Mouse (Mus musculus) retina, adult 2 months (tissue): ENCODE results near the gene Ncoa5.

Source experiments
- DNase-seq: peaks from one replicate; pipeline ENCODE4 v3.0.0-alpha.2; 2012; ENCODE audit warnings: low read depth, low spot score

Gene Ncoa5

GRCm38 (mm10) chr2:164995976-164996375, 38.7 kb downstream of the Ncoa5 start:
- no peak for DNase-seq

- no peak for DNase-seq
Observed at GRCm38 (mm10) chr2:164994659-164995428, 39.8 kb downstream of the Ncoa5 start.

- no peak for DNase-seq
Observed at GRCm38 (mm10) chr2:164994156-164994555, 40.5 kb downstream of the Ncoa5 start.

- no peak for DNase-seq
Observed at GRCm38 (mm10) chr2:164991808-164992207, 42.9 kb downstream of the Ncoa5 start.

- no peak for DNase-seq
Observed at GRCm38 (mm10) chr2:164991111-164991510, 43.6 kb downstream of the Ncoa5 start.

GRCm38 (mm10) chr2:164988777-164989176, 45.9 kb downstream of the Ncoa5 start:
- no peak for DNase-seq

- no peak for DNase-seq
Observed at GRCm38 (mm10) chr2:164986371-164987027, 48.2 kb downstream of the Ncoa5 start.

GRCm38 (mm10) chr2:164985962-164986361, 48.7 kb downstream of the Ncoa5 start:
- DNase-seq, result no peak

- no peak for DNase-seq
Observed at GRCm38 (mm10) chr2:164979749-164980148, 54.9 kb downstream of the Ncoa5 start.

- no peak for DNase-seq
Observed at GRCm38 (mm10) chr2:164975611-164976010, 59.1 kb downstream of the Ncoa5 start.

- no peak for DNase-seq
Observed at GRCm38 (mm10) chr2:164972646-164973045, 62.0 kb downstream of the Ncoa5 start.

- DNase-seq, result peak; percentile 71
Observed at GRCm38 (mm10) chr2:164970631-164971196, 64.0 kb downstream of the Ncoa5 start.

GRCm38 (mm10) chr2:164969348-164969781, 65.3 kb downstream of the Ncoa5 start:
- DNase-seq, result no peak

- no peak for DNase-seq
Observed at GRCm38 (mm10) chr2:164968451-164968851, 66.2 kb downstream of the Ncoa5 start.

GRCm38 (mm10) chr2:164967761-164968440, 66.8 kb downstream of the Ncoa5 start:
- DNase-seq, result peak; percentile 75

GRCm38 (mm10) chr2:164967193-164967592, 67.5 kb downstream of the Ncoa5 start:
- DNase-seq, result peak; percentile 72

- no peak for DNase-seq
Observed at GRCm38 (mm10) chr2:164966381-164966780, 68.3 kb downstream of the Ncoa5 start.

- no peak for DNase-seq
Observed at GRCm38 (mm10) chr2:164964981-164965380, 69.7 kb downstream of the Ncoa5 start.

- no peak for DNase-seq
Observed at GRCm38 (mm10) chr2:164964242-164964894, 70.3 kb downstream of the Ncoa5 start.

- no peak for DNase-seq
Observed at GRCm38 (mm10) chr2:164962183-164962580, 72.5 kb downstream of the Ncoa5 start.

GRCm38 (mm10) chr2:164961506-164962182, 73.0 kb downstream of the Ncoa5 start:
- no peak for DNase-seq
